In genomic region chr9:31080726-31081125, GRCm38 (mm10) we compare ENCODE assay signal across 26 mouse cellular contexts. TPM values are rescaled to one million over a fixed set of nuclear protein-coding genes. Genes with fewer than 3 reads are reported as not detected.
DNase-seq lines count a peak whose midpoint lies in the region; ATAC-seq lines count a peak whose summit lies in the region.
"Had no signal": no experiment of that assay in that cellular context is flagged by ENCODE, and none has a peak within 500 bp of the region (broad histone marks: within the 10 kb centered on the region; RNA-seq: fewer than 3 reads in every experiment).

No protein-coding gene starts in this region.

- DNase-seq in heart, adult 11 months, result peak; percentile 53
- no peak for DNase-seq in heart, postnatal 36 days
- DNase-seq in lung, postnatal 25 days (ENCODE audit: low spot score), result no peak
- DNase-seq in ovary, adult 18-20 months (ENCODE audit: low spot score), result peak; percentile 29
- DNase-seq in ovary, postnatal 14 days (ENCODE audit: low spot score), result no peak
- no peak for DNase-seq in layer of hippocampus, adult 9-11 months
- DNase-seq: adrenal gland, adult 2 months; adrenal gland, postnatal 14 days; cerebellum, adult 11 months; cerebellum, adult 2 months; cerebellum, adult 9-11 months; cerebellum, postnatal 25 days; forebrain, postnatal 0 days; gastrocnemius, adult 2 months; gastrocnemius, postnatal 14 days; heart, adult 18-20 months had no signal

- no peaks in the 10 kb centered on the region for H3K9me3 ChIP-seq in lung, embryonic 15.5 days
- H3K9me3 ChIP-seq: embryonic facial prominence, embryonic 12.5 days; embryonic facial prominence, embryonic 15.5 days; G1E; hindbrain, embryonic 10.5 days; hindbrain, embryonic 13.5 days had no signal

- no peak overlapping the region for H3K27ac ChIP-seq in lung, embryonic 15.5 days
- H3K27ac ChIP-seq: embryonic facial prominence, embryonic 12.5 days; embryonic facial prominence, embryonic 15.5 days; gastrocnemius, adult 2 months; hindbrain, embryonic 10.5 days; hindbrain, embryonic 13.5 days had no signal

- H3K4me2 ChIP-seq in lung, embryonic 15.5 days, result no peak overlapping the region
- H3K4me2 ChIP-seq: embryonic facial prominence, embryonic 12.5 days; embryonic facial prominence, embryonic 15.5 days; hindbrain, embryonic 13.5 days had no signal

- WGBS in lung, embryonic 15.5 days, result 43% methylated on average over 6 of the region's 6 CpGs

- intact Hi-C loops in heart, postnatal 36 days (cut with DNase I), result loop anchor here (10.0 kb wide), 1 partner anchor 346 kb away; no protein-coding TSS in a partner anchor

- H3K36me3 ChIP-seq in lung, embryonic 15.5 days, result no peaks in the 10 kb centered on the region
- H3K36me3 ChIP-seq: embryonic facial prominence, embryonic 12.5 days; embryonic facial prominence, embryonic 15.5 days; G1E; hindbrain, embryonic 10.5 days; hindbrain, embryonic 13.5 days had no signal

- ATAC-seq in lung, embryonic 15.5 days (ENCODE audit: borderline replicate concordance, extremely low read depth, low FRiP score, low TSS enrichment), result peak; percentile 50; the same call in 1 of the 2 replicates
- ATAC-seq: forebrain, embryonic 14.5 days; forebrain, postnatal 0 days; hindbrain, embryonic 16.5 days; Patski had no signal

- H3K27me3 ChIP-seq in lung, embryonic 15.5 days, result peaks cover 8% of the 10 kb centered on the region; the same call in 1 of the 2 replicates
- H3K27me3 ChIP-seq: CH12.LX had no signal

- H3K4me3 ChIP-seq in lung, embryonic 15.5 days, result no peak overlapping the region
- H3K4me3 ChIP-seq: embryonic facial prominence, embryonic 12.5 days; embryonic facial prominence, embryonic 15.5 days; gastrocnemius, adult 2 months; hindbrain, embryonic 10.5 days; hindbrain, embryonic 13.5 days had no signal

- H3K4me1 ChIP-seq in lung, embryonic 15.5 days, result peaks cover 3% of the 10 kb centered on the region; the same call in 1 of the 2 replicates

- no peak overlapping the region for H3K9ac ChIP-seq in lung, embryonic 15.5 days
- H3K9ac ChIP-seq: embryonic facial prominence, embryonic 12.5 days; embryonic facial prominence, embryonic 15.5 days; forebrain, postnatal 0 days; hindbrain, embryonic 13.5 days had no signal

RNA-seq across cellular contexts. Expression of gene Zbtb44, which starts 50.3 kb away (rescaled TPM):
- 10 to 100 TPM; 38.0 to 39.8 TPM for total RNA-seq in heart, postnatal 36 days (2021)
- 6.5 and 8.9 TPM in 2 replicates for polyA plus RNA-seq in lung, embryonic 15.5 days (2015; fragmentation: Nextera tagmentation; extraction: Ambion mirVana)

RNA-seq across cellular contexts. Expression of gene St14, which starts 50.9 kb away (rescaled TPM):
- under 1 TPM; 0.38 to 0.61 TPM for total RNA-seq in heart, postnatal 36 days (2021)
- 48.1 and 50.9 TPM in 2 replicates for polyA plus RNA-seq in lung, embryonic 15.5 days (2015; fragmentation: Nextera tagmentation; extraction: Ambion mirVana)
- polyA plus RNA-seq: G1E, Patski had no signal

Comparison
In these comparisons a context has a peak if more than half of its experiments do, and no peak if none do; other contexts are left out.
1. DNase-seq: peak in heart, adult 11 months (single experiment) and ovary, adult 18-20 months (single experiment); none in heart, postnatal 36 days (0 of 2), lung, postnatal 25 days (single experiment), ovary, postnatal 14 days (single experiment) and layer of hippocampus, adult 9-11 months (single experiment).